Mouse (Mus musculus) lung, postnatal 0 days (tissue): Measurements from ENCODE around the gene Atp12a.

Source experiments
- CTCF ChIP-seq: IDR thresholded peaks from 2 replicates; pipeline ENCODE4 v1.5.1; 2016; ENCODE audit warnings: antibody characterized with exemption, mild to moderate bottlenecking
- EP300 ChIP-seq: IDR thresholded peaks from 2 replicates; pipeline ENCODE4 v1.6.1; 2016; ENCODE audit warnings: antibody characterized with exemption, mild to moderate bottlenecking, control low read depth

DNA sequence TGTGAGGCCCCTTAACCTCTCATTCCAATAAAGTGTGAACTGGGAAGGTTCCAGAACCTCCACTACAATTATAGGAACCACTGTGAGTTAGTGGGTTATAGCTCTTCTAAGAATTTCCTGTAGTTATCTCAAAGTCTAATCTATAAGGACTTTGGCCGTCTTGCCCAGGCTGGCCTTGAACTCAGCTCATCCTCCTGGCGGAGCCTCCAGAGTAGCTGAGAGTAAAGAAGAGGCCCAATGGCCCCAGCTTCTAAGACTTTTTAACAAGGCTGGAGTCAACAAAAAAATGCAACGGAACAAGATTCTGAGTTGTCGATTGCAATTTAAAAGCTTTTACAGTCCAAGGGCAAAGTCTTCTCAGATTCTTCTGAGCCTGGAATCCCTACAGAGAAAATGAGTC lies 48.5 kb upstream of the Atp12a start:
- no peak for TF ChIP-seq CTCF
- TF ChIP-seq EP300, result no peak
